Comparison of ENCODE assay signal across 13 mouse cellular contexts in the genomic region with DNA sequence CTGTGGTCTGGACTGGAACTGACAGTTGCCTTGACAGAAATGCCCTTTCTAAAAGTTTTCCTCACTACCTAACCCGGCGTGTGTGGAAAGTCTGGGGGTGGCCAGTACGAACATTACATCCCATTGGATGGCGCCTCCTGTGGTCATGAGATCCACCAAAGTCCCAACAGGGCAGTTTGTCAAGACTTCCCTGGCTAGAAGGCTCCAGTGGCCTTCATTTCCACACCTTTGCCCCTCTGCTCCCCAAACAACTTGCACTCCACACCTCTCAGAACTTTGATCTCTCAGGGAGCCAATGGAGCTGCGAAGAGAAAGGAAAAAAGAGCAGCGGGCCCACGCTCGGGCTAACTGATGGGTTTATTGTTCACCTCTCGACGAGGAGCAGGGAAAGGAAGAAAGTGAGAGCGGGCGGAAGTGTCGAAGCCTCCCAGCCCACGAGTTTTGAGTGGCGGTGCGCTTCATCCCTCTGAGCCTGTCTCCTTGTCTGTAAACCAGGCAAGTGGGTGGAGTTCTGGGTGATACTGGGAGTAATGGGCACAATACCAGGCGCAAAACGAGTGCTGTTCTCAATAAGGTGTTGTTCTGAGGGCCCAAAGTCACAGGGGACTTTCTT.
DNase-seq lines count a peak whose midpoint lies in the region; ATAC-seq and TF ChIP-seq lines count a peak whose summit lies in the region.
"Had no signal": no experiment of that assay in that cellular context is flagged by ENCODE, and none has a peak within 500 bp of the region (broad histone marks: within the 10 kb centered on the region; RNA-seq: fewer than 3 reads in every experiment).

No protein-coding gene starts in this region.

- 22% methylated on average over 18 of the region's 18 CpGs for WGBS in hindbrain, embryonic 12.5 days
- WGBS in hindbrain, postnatal 0 days = 31% methylated on average over 18 of the region's 18 CpGs
- WGBS in neural tube, embryonic 15.5 days = 21% methylated on average over 18 of the region's 18 CpGs
- WGBS in midbrain, postnatal 0 days = 33% methylated on average over 18 of the region's 18 CpGs

- no peaks in the 10 kb centered on the region for H3K9me3 ChIP-seq in hindbrain, embryonic 12.5 days (replicated peaks)
- H3K9me3 ChIP-seq in hindbrain, postnatal 0 days (ENCODE audit: low read length) = no peaks in the 10 kb centered on the region
- no peaks in the 10 kb centered on the region for H3K9me3 ChIP-seq in neural tube, embryonic 15.5 days (replicated peaks)
- H3K9me3 ChIP-seq in midbrain, postnatal 0 days (ENCODE audit: low read length) = no peaks in the 10 kb centered on the region
- H3K9me3 ChIP-seq: hindbrain, embryonic 15.5 days; midbrain, embryonic 12.5 days had no signal

- H3K36me3 ChIP-seq in hindbrain, embryonic 12.5 days = no peaks in the 10 kb centered on the region
- no peaks in the 10 kb centered on the region for H3K36me3 ChIP-seq in hindbrain, postnatal 0 days (ENCODE audit: insufficient read depth, low read length)
- H3K36me3 ChIP-seq in neural tube, embryonic 15.5 days = no peaks in the 10 kb centered on the region
- no peaks in the 10 kb centered on the region for H3K36me3 ChIP-seq in midbrain, postnatal 0 days (ENCODE audit: insufficient read depth, low read length)
- H3K36me3 ChIP-seq: hindbrain, embryonic 15.5 days; midbrain, embryonic 12.5 days had no signal

- TF ChIP-seq CTCF in hindbrain, postnatal 0 days (IDR thresholded peaks at IDR 0.05; ENCODE audit: low read depth) = no peak
- TF ChIP-seq CTCF in midbrain, postnatal 0 days (IDR thresholded peaks at IDR 0.05) = 0 out of 2 replicates have a peak, but pooled peaks have one; percentile 12

- no peak overlapping the region for H3K9ac ChIP-seq in hindbrain, embryonic 12.5 days
- H3K9ac ChIP-seq in hindbrain, postnatal 0 days (replicated peaks; ENCODE audit: low read length) = no peak overlapping the region
- H3K9ac ChIP-seq in neural tube, embryonic 15.5 days (replicated peaks) = no peak overlapping the region
- no peak overlapping the region for H3K9ac ChIP-seq in midbrain, postnatal 0 days (replicated peaks; ENCODE audit: low read length, poor library complexity, severe bottlenecking)
- H3K9ac ChIP-seq: hindbrain, embryonic 15.5 days; midbrain, embryonic 12.5 days had no signal

- ATAC-seq in hindbrain, embryonic 12.5 days (ENCODE audit: low FRiP score) = no peak
- no peak for ATAC-seq in hindbrain, postnatal 0 days
- no peak for ATAC-seq in neural tube, embryonic 15.5 days (ENCODE audit: low FRiP score)
- no peak for ATAC-seq in midbrain, postnatal 0 days (ENCODE audit: low FRiP score)

- 0 out of 2 replicates have a peak overlapping the region, but pooled peaks have one; percentile 13 for H3K4me2 ChIP-seq in hindbrain, embryonic 12.5 days (replicated peaks)
- no peak overlapping the region for H3K4me2 ChIP-seq in hindbrain, postnatal 0 days (ENCODE audit: low read depth, low read length)
- H3K4me2 ChIP-seq in neural tube, embryonic 15.5 days = no peak overlapping the region
- H3K4me2 ChIP-seq in midbrain, postnatal 0 days (ENCODE audit: low read depth, low read length, poor library complexity, severe bottlenecking) = no peak overlapping the region
- H3K4me2 ChIP-seq: midbrain, embryonic 12.5 days had no signal

- DNase-seq in hindbrain, postnatal 0 days (ENCODE audit: low spot score) = no peak
- peak; percentile 25 for DNase-seq in neural tube, embryonic 10.5 days (ENCODE audit: extremely low spot score, low spot score)
- DNase-seq in forelimb bud, embryonic 11.5 days (ENCODE audit: low read depth, low spot score) = peak; percentile 34
- DNase-seq in midbrain, postnatal 0 days (ENCODE audit: low spot score) = no peak
- DNase-seq in ovary, adult 18-20 months (ENCODE audit: low spot score) = no peak
- no peak for DNase-seq in urinary bladder, adult 18-20 months (ENCODE audit: low spot score in 2 of 2)
- DNase-seq: cerebellum, adult 9-11 months; lung, adult 2 months had no signal

- H3K4me3 ChIP-seq in hindbrain, embryonic 12.5 days = no peak overlapping the region
- no peak overlapping the region for H3K4me3 ChIP-seq in hindbrain, postnatal 0 days (ENCODE audit: low read length)
- H3K4me3 ChIP-seq in neural tube, embryonic 15.5 days (replicated peaks) = no peak overlapping the region
- H3K4me3 ChIP-seq in midbrain, postnatal 0 days (ENCODE audit: low read depth, low read length) = no peak overlapping the region
- H3K4me3 ChIP-seq: erythroblast, embryonic 14.5 days; hindbrain, embryonic 15.5 days; midbrain, embryonic 12.5 days had no signal

- H3K4me1 ChIP-seq in hindbrain, embryonic 12.5 days = no peaks in the 10 kb centered on the region
- H3K4me1 ChIP-seq in hindbrain, postnatal 0 days (ENCODE audit: insufficient read depth, low read length) = no peaks in the 10 kb centered on the region
- H3K4me1 ChIP-seq in neural tube, embryonic 15.5 days = no peaks in the 10 kb centered on the region
- no peaks in the 10 kb centered on the region for H3K4me1 ChIP-seq in midbrain, postnatal 0 days (ENCODE audit: insufficient read depth, low read length)
- H3K4me1 ChIP-seq: hindbrain, embryonic 15.5 days had no signal

- H3K27ac ChIP-seq in hindbrain, embryonic 12.5 days = no peak overlapping the region
- H3K27ac ChIP-seq in hindbrain, postnatal 0 days = no peak overlapping the region
- no peak overlapping the region for H3K27ac ChIP-seq in neural tube, embryonic 15.5 days (replicated peaks)
- no peak overlapping the region for H3K27ac ChIP-seq in midbrain, postnatal 0 days (ENCODE audit: low read depth, low read length)
- H3K27ac ChIP-seq: hindbrain, embryonic 15.5 days had no signal

- H3K27me3 ChIP-seq in hindbrain, embryonic 12.5 days = peaks cover 49% of the 10 kb centered on the region
- no peaks in the 10 kb centered on the region for H3K27me3 ChIP-seq in hindbrain, postnatal 0 days (ENCODE audit: insufficient read depth, low read length)
- H3K27me3 ChIP-seq in neural tube, embryonic 15.5 days (replicated peaks) = peaks cover 13% of the 10 kb centered on the region
- H3K27me3 ChIP-seq in midbrain, postnatal 0 days (ENCODE audit: insufficient read depth, low read length) = no peaks in the 10 kb centered on the region; the same call in 1 of the 2 replicates

Comparison
In these comparisons a context has a peak if more than half of its experiments do, and no peak if none do; other contexts are left out.
1. DNase-seq: peak in neural tube, embryonic 10.5 days (single experiment) and forelimb bud, embryonic 11.5 days (single experiment); none in hindbrain, postnatal 0 days (single experiment), midbrain, postnatal 0 days (single experiment), ovary, adult 18-20 months (single experiment) and urinary bladder, adult 18-20 months (0 of 2).